In the genomic region with DNA sequence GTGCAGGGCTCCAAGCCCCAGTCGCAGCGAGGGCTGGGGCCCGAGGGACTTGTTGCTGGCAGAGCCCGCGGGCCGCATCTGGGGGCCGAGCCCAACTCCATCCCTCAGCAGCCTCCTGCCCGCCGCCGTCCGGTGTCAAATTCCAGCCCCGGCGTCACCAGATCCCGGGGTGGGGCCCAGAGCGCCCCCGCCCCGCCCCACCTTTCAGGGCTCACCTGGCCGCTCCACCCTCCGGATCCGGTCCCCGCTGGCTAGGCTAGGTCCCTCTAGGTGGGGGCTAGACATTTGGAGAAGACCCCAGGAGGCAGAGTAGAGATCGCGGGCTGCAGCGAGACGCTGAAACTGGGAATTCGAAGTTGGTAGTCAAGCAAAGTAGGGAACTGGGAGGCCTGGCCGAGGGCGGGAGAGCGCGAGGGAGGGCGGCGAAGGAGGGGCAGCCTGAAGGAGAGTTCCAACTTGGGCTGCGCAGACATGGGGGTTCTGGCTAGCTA, we compare ENCODE assay signal across 8 mouse cellular contexts. TPM values are rescaled to one million over a fixed set of nuclear protein-coding genes. Genes with fewer than 3 reads are reported as not detected.
DNase-seq lines count a peak whose midpoint lies in the region; ATAC-seq and TF ChIP-seq lines count a peak whose summit lies in the region.

Gene Artn, minus strand, starts transcription at position 373 of the 491 bp plus-strand sequence.

- no peaks in the 10 kb centered on the region for H3K27me3 ChIP-seq in CH12.LX (replicated peaks)
- H3K27me3 ChIP-seq in lung, postnatal 0 days (replicated peaks; ENCODE audit: insufficient read depth, low read length) = peaks cover 29% of the 10 kb centered on the region
- H3K27me3 ChIP-seq in testis, adult 2 months (ENCODE audit: control insufficient read depth, insufficient read depth, low read length) = no peaks in the 10 kb centered on the region

- H3K4me2 ChIP-seq in CH12.LX (ENCODE audit: insufficient read depth, low read depth, poor library complexity, severe bottlenecking) = 0 out of 2 replicates have a peak within 1 kb of the TSS, but pooled peaks have one; percentile 21
- peak within 1 kb of the TSS; percentile 67 for H3K4me2 ChIP-seq in lung, postnatal 0 days (replicated peaks; ENCODE audit: low read depth, low read length)

- H3K79me2 ChIP-seq in CH12.LX (replicated peaks; ENCODE audit: control insufficient read depth, extremely low read depth, insufficient read depth, poor library complexity, severe bottlenecking) = no peaks in the 10 kb centered on the region

- no peak for TF ChIP-seq RAD21 in CH12.LX (IDR thresholded peaks at IDR 0.05; ENCODE audit: low read depth, low read length)

- in situ Hi-C loops in CH12.LX (cut with MboI; ENCODE audit: low pct_ligation_motif_present, low pct_unique_long_range_greater_than_20kb, low sequenced_read_pairs) = loop anchor here (5.0 kb wide), 1 partner anchor 158 kb away; no protein-coding TSS in a partner anchor

- peaks cover 2 to 15% of the 10 kb centered on the region in 2 experiments; a peak in 2 of 4 replicates for H3K4me1 ChIP-seq in CH12.LX (ENCODE audit: control insufficient read depth in 1 of 2, insufficient read depth in 2 of 2)
- H3K4me1 ChIP-seq in lung, postnatal 0 days (ENCODE audit: insufficient read depth, low read depth, low read length) = peaks cover 10% of the 10 kb centered on the region; the same call in 1 of the 2 replicates
- H3K4me1 ChIP-seq in testis, adult 2 months (ENCODE audit: control insufficient read depth, insufficient read depth, low read length) = peaks cover 30% of the 10 kb centered on the region

- no peak for TF ChIP-seq EP300 in CH12.LX (IDR thresholded peaks at IDR 0.05; ENCODE audit: low read length)
- no peak for TF ChIP-seq EP300 in lung, postnatal 0 days (IDR thresholded peaks at IDR 0.05)

- no peak within 1 kb of the TSS for H3K4me3 ChIP-seq in CH12.LX (replicated peaks in 1 of 3; ENCODE audit: low read depth in 2 of 3, low read length in 2 of 3, poor library complexity in 1 of 3)
- H3K4me3 ChIP-seq in lung, postnatal 0 days (ENCODE audit: low read depth, low read length) = peak within 1 kb of the TSS; percentile 33
- H3K4me3 ChIP-seq in testis, adult 2 months (ENCODE audit: control insufficient read depth, low read depth, low read length) = peak within 1 kb of the TSS; percentile 60

- H3K9me3 ChIP-seq in CH12.LX (replicated peaks; ENCODE audit: low read length) = peaks cover 2% of the 10 kb centered on the region
- H3K9me3 ChIP-seq in lung, postnatal 0 days (ENCODE audit: low read length) = no peaks in the 10 kb centered on the region

- intact Hi-C loops in left cerebral cortex, postnatal 14 days (cut with DNase I) = loop anchor here (2.0 to 10.0 kb wide), 2 partner anchors 105 to 153 kb away; no protein-coding TSS in a partner anchor

- DNase-seq in CH12.LX (ENCODE audit: extremely low read depth) = no peak
- DNase-seq in adrenal gland, postnatal 14 days = peak; percentile 40
- DNase-seq in forelimb bud, embryonic 11.5 days (ENCODE audit: low read depth, low spot score) = peak; percentile 45
- DNase-seq in kidney, adult 9 months = peak; percentile 65
- DNase-seq in lung, postnatal 0 days (ENCODE audit: low spot score) = no peak
- no peak for DNase-seq in left cerebral cortex, postnatal 14 days (ENCODE audit: low spot score in 2 of 2)
- no peak for DNase-seq in spleen, adult 12 weeks (ENCODE audit: low spot score)

- H3K27ac ChIP-seq in CH12.LX (ENCODE audit: insufficient read depth, low read depth) = no peak within 1 kb of the TSS
- H3K27ac ChIP-seq in lung, postnatal 0 days (ENCODE audit: low read length) = no peak within 1 kb of the TSS
- H3K27ac ChIP-seq in testis, adult 2 months (ENCODE audit: control insufficient read depth, insufficient read depth, low read depth, low read length) = no peak within 1 kb of the TSS

- TF ChIP-seq POLR2A in CH12.LX (IDR thresholded peaks at IDR 0.05; ENCODE audit: low read depth, low read length) = no peak
- TF ChIP-seq POLR2A in testis, adult 2 months (IDR thresholded peaks at IDR 0.05; ENCODE audit: control insufficient read depth, low read depth, low read length) = no peak

- no peak within 1 kb of the TSS for H3K9ac ChIP-seq in CH12.LX (ENCODE audit: insufficient read depth, low read depth)
- H3K9ac ChIP-seq in lung, postnatal 0 days (replicated peaks; ENCODE audit: low read depth) = 0 out of 2 replicates have a peak within 1 kb of the TSS, but pooled peaks have one; percentile 12

- peaks cover 0 to 7% of the 10 kb centered on the region in 2 experiments for H3K36me3 ChIP-seq in CH12.LX (replicated peaks in 1 of 2; ENCODE audit: control insufficient read depth in 1 of 2, insufficient read depth in 1 of 2, low read length in 1 of 2)
- H3K36me3 ChIP-seq in lung, postnatal 0 days (ENCODE audit: insufficient read depth, low read length) = no peaks in the 10 kb centered on the region
- no peaks in the 10 kb centered on the region for H3K36me3 ChIP-seq in testis, adult 2 months (ENCODE audit: control insufficient read depth, insufficient read depth, low read length)

- dilution Hi-C loops in CH12.LX (cut with MboI; ENCODE audit: extremely low pct_ligation_motif_present, extremely low pct_unique_long_range_greater_than_20kb, low sequenced_read_pairs) = no loop called here

- WGBS in lung, postnatal 0 days = under 1% methylated on average over 32 of the region's 33 CpGs

- ATAC-seq in lung, postnatal 0 days = peak; percentile 60

- TF ChIP-seq CTCF in CH12.LX (conservative IDR thresholded peaks at IDR 0.05 in 1 of 2, IDR thresholded peaks at IDR 0.05 in 1 of 2; ENCODE audit: low read depth in 2 of 2, low read length in 2 of 2) = no peak
- TF ChIP-seq CTCF in lung, postnatal 0 days (IDR thresholded peaks at IDR 0.05) = no peak
- TF ChIP-seq CTCF in testis, adult 2 months (IDR thresholded peaks at IDR 0.05; ENCODE audit: control insufficient read depth, insufficient read depth, insufficient replicate concordance, low read depth, low read length) = no peak

TF ChIP-seq in CH12.LX, 34 proteins besides CTCF, POLR2A, EP300 and RAD21:
- no peak for TF ChIP-seq RCOR1 (conservative IDR thresholded peaks at IDR 0.05; ENCODE audit: low read depth, low read length)
- no peak for TF ChIP-seq UBTF (IDR thresholded peaks at IDR 0.05; ENCODE audit: low read depth, low read length)
- no peak for TF ChIP-seq NELFE (IDR thresholded peaks at IDR 0.05; ENCODE audit: low read depth, low read length)
- no peak for TF ChIP-seq ZNF384 (IDR thresholded peaks at IDR 0.05; ENCODE audit: low read depth, low read length)
- no peak for TF ChIP-seq JUND (conservative IDR thresholded peaks at IDR 0.05; ENCODE audit: low read depth, low read length)
- no peak for TF ChIP-seq ZKSCAN1 (IDR thresholded peaks at IDR 0.05; ENCODE audit: borderline replicate concordance, low read depth, low read length)
- TF ChIP-seq PAX5 (IDR thresholded peaks at IDR 0.05; ENCODE audit: low read length) = no peak

RNA-seq across cellular contexts. Expression of gene Artn, which starts in this region (rescaled TPM):
- total RNA-seq in CH12.LX (2012; rRNA removed) = not detected in 2 replicates
- total RNA-seq in CH12.LX (2014; rRNA removed) = not detected in 2 replicates
- not detected in 2 replicates for polyA plus RNA-seq in CH12.LX (2012; ENCODE audit: insufficient read length, low read depth)
- total RNA-seq in adrenal gland, postnatal 14 days (2021) = 0.41 TPM in 1 of 2 replicates, not detected in the other
- 3.2 and 3.5 TPM in 2 replicates for polyA plus RNA-seq in lung, postnatal 0 days (2015; fragmentation: Nextera tagmentation; extraction: Ambion mirVana)
- polyA plus RNA-seq in testis, adult 2 months (2012; rRNA removed) = 9.0 and 10.2 TPM in 2 replicates
- total RNA-seq in left cerebral cortex, postnatal 14 days (2021) = 1 to 10 TPM; 1.8 to 2.3 TPM

Comparison
In these comparisons a context has a peak if more than half of its experiments do, and no peak if none do; other contexts are left out.
1. Peak in DNase-seq in adrenal gland, postnatal 14 days; RNA of the gene not detected or under 1 TPM.
2. DNase-seq: peak in forelimb bud, embryonic 11.5 days (single experiment) and kidney, adult 9 months (single experiment); none in CH12.LX (single experiment), lung, postnatal 0 days (single experiment), left cerebral cortex, postnatal 14 days (0 of 2) and spleen, adult 12 weeks (single experiment).
3. H3K4me3 ChIP-seq: peak in lung, postnatal 0 days (single experiment) and testis, adult 2 months (single experiment); none in CH12.LX (0 of 3).